ENCODE assay signal across 20 mouse cellular contexts in genomic region chr2:156512561-156512960, GRCm38 (mm10). TPM values are rescaled to one million over a fixed set of nuclear protein-coding genes. Genes with fewer than 3 reads are reported as not detected.
DNase-seq lines count a peak whose midpoint lies in the region; ATAC-seq and TF ChIP-seq lines count a peak whose summit lies in the region.
"Had no signal": no experiment of that assay in that cellular context is flagged by ENCODE, and none has a peak within 500 bp of the region (broad histone marks: within the 10 kb centered on the region; RNA-seq: fewer than 3 reads in every experiment).

No protein-coding gene starts in this region.

- no peak for ATAC-seq in liver, embryonic 12.5 days
- ATAC-seq: forebrain, embryonic 16.5 days had no signal

- H3K4me2 ChIP-seq in liver, embryonic 12.5 days: no peak overlapping the region
- H3K4me2 ChIP-seq: embryonic facial prominence, embryonic 12.5 days; forebrain, embryonic 12.5 days; heart, embryonic 11.5 days; heart, embryonic 15.5 days; hindbrain, embryonic 13.5 days had no signal

- no peaks in the 10 kb centered on the region for H3K27me3 ChIP-seq in liver, adult 2 months (ENCODE audit: control insufficient read depth, insufficient read depth, low read length)
- no peaks in the 10 kb centered on the region for H3K27me3 ChIP-seq in liver, embryonic 12.5 days (replicated peaks)
- H3K27me3 ChIP-seq: embryonic facial prominence, embryonic 12.5 days; forebrain, embryonic 12.5 days; heart, embryonic 15.5 days; hindbrain, embryonic 13.5 days had no signal

- TF ChIP-seq POLR2A in liver, adult 2 months (IDR thresholded peaks at IDR 0.05; ENCODE audit: extremely low read depth, insufficient read depth, low read length): no peak

- no peak for TF ChIP-seq CTCF in liver, adult 2 months (IDR thresholded peaks at IDR 0.05; ENCODE audit: low read depth, low read length)

- WGBS in liver, adult 2 months: 36% methylated on average over 4 of the region's 6 CpGs
- 81% methylated on average over 5 of the region's 6 CpGs for WGBS in liver, embryonic 12.5 days (ENCODE audit: insufficient replicate concordance)

- peak; percentile 47 for DNase-seq in liver, adult 2 months (ENCODE audit: extremely low read depth, low read depth, low spot score)
- peak; percentile 83 for DNase-seq in kidney, adult 9 months
- DNase-seq in kidney, postnatal 10 days: peak; percentile 58
- peak; percentile 22 to 57 for DNase-seq in kidney, postnatal 4 days
- DNase-seq in cerebellum, postnatal 14 days: no peak
- no peak for DNase-seq in cerebellum, adult 8-10 months
- DNase-seq: adrenal gland, adult 8-10 months; adrenal gland, postnatal 36 days; cerebellum, adult 2 months; cerebellum, postnatal 25 days; gastrocnemius, postnatal 14 days; heart, adult 2 months; heart, postnatal 14 days had no signal

- no peaks in the 10 kb centered on the region for H3K9me3 ChIP-seq in liver, embryonic 12.5 days (replicated peaks)
- H3K9me3 ChIP-seq: embryonic facial prominence, embryonic 12.5 days; forebrain, embryonic 12.5 days; heart, embryonic 15.5 days; hindbrain, embryonic 13.5 days had no signal

- H3K36me3 ChIP-seq in liver, adult 2 months (ENCODE audit: control insufficient read depth, insufficient read depth, low read length): no peaks in the 10 kb centered on the region
- H3K36me3 ChIP-seq in liver, embryonic 12.5 days: peaks cover 6% of the 10 kb centered on the region
- H3K36me3 ChIP-seq: heart, embryonic 15.5 days had no signal

- H3K27ac ChIP-seq in liver, adult 2 months (replicated peaks; ENCODE audit: insufficient read depth, low read depth, low read length): no peak overlapping the region
- H3K27ac ChIP-seq in liver, embryonic 12.5 days: no peak overlapping the region
- H3K27ac ChIP-seq: embryonic facial prominence, embryonic 12.5 days; forebrain, embryonic 12.5 days; heart, adult 2 months; heart, embryonic 15.5 days; hindbrain, embryonic 13.5 days had no signal

- H3K79me2 ChIP-seq in liver, adult 2 months (ENCODE audit: control insufficient read depth, insufficient read depth, low read length): no peaks in the 10 kb centered on the region

- H3K4me1 ChIP-seq in liver, adult 2 months (ENCODE audit: control insufficient read depth, insufficient read depth, low read length): no peaks in the 10 kb centered on the region
- H3K4me1 ChIP-seq in liver, embryonic 12.5 days: peaks cover 8% of the 10 kb centered on the region
- H3K4me1 ChIP-seq: embryonic facial prominence, embryonic 12.5 days; forebrain, embryonic 12.5 days; heart, embryonic 15.5 days; hindbrain, embryonic 13.5 days had no signal

- H3K4me3 ChIP-seq in liver, adult 2 months (ENCODE audit: insufficient read depth, low read depth, low read length): no peak overlapping the region
- no peak overlapping the region for H3K4me3 ChIP-seq in liver, embryonic 12.5 days
- H3K4me3 ChIP-seq: embryonic facial prominence, embryonic 12.5 days; forebrain, embryonic 12.5 days; heart, adult 2 months; heart, embryonic 15.5 days; hindbrain, embryonic 13.5 days had no signal

- H3K9ac ChIP-seq in liver, adult 2 months (ENCODE audit: low read depth, low read length): no peak overlapping the region
- H3K9ac ChIP-seq in liver, embryonic 12.5 days: no peak overlapping the region
- H3K9ac ChIP-seq: embryonic facial prominence, embryonic 12.5 days; forebrain, embryonic 12.5 days; heart, embryonic 15.5 days; hindbrain, embryonic 13.5 days had no signal

RNA-seq across cellular contexts. Expression of gene Aar2, which starts 34.8 kb away (rescaled TPM):
- total RNA-seq in liver, adult 2 months (2014; rRNA removed): 10.4 and 11.5 TPM in 2 replicates
- polyA plus RNA-seq in liver, adult 2 months (2012; rRNA removed): 20.0 and 31.1 TPM in 2 replicates
- 20.9 and 22.6 TPM in 2 replicates for polyA plus RNA-seq in liver, embryonic 12.5 days (2016; fragmentation: Nextera tagmentation; extraction: Ambion mirVana)

Comparison
In these comparisons a context has a peak if more than half of its experiments do, and no peak if none do; other contexts are left out.
1. DNase-seq: peak in liver, adult 2 months (single experiment), kidney, adult 9 months (single experiment), kidney, postnatal 10 days (single experiment) and kidney, postnatal 4 days (2 of 2); none in cerebellum, postnatal 14 days (0 of 2) and cerebellum, adult 8-10 months (single experiment).